Mouse (Mus musculus) hindbrain, postnatal 0 days (tissue): ENCODE results near the gene Ankrd26. TPM values are rescaled to one million over a fixed set of nuclear protein-coding genes. Genes with fewer than 3 reads are reported as not detected.
A peak's percentile ranks its signal among the peaks of the same experiment; 100 is the strongest.

Experiments
- ATAC-seq: fragments of 200-750 bp; cut with Nextera tagmentation; 2 replicates; pipeline ENCODE4 v1.8.0; 2017; ENCODE audit warnings: mild to moderate bottlenecking, moderate TSS enrichment, moderate library complexity
- DNase-seq: peaks from one replicate; pipeline ENCODE4 v3.0.0-alpha.2; 2015; ENCODE audit warnings: low spot score
- H3K27ac ChIP-seq: fragments of 300-500 bp; sonication (generic); 2 replicates; pipeline ENCODE4 v1.5.1; 2014; ENCODE audit warnings: mild to moderate bottlenecking
- H3K27me3 ChIP-seq: fragments of 300-500 bp; sonication (generic); 2 replicates; pipeline ENCODE4 v1.6.1; 2014; ENCODE audit warnings: low read length, mixed read lengths; ENCODE audit not compliant: insufficient read depth
- H3K36me3 ChIP-seq: fragments of 300-500 bp; sonication (generic); 2 replicates; pipeline ENCODE4 v1.6.1; 2014; ENCODE audit warnings: low read length, mixed read lengths; ENCODE audit not compliant: insufficient read depth
- H3K4me1 ChIP-seq: fragments of 300-500 bp; sonication (generic); 2 replicates; pipeline ENCODE4 v1.6.1; 2014; ENCODE audit warnings: antibody characterized with exemption, low read length, mixed read lengths; ENCODE audit not compliant: insufficient read depth
- H3K4me2 ChIP-seq: fragments of 300-500 bp; sonication (generic); 2 replicates; pipeline ENCODE4 v1.6.1; 2014; ENCODE audit warnings: low read depth, mild to moderate bottlenecking, low read length, moderate library complexity, mixed read lengths
- H3K4me3 ChIP-seq: fragments of 300-500 bp; sonication (generic); 2 replicates; pipeline ENCODE4 v1.5.1; 2014; ENCODE audit warnings: low read length
- H3K9ac ChIP-seq: fragments of 300-500 bp; sonication (generic); replicated peaks from 2 replicates; pipeline ENCODE4 v1.6.1; 2014; ENCODE audit warnings: mild to moderate bottlenecking, low read length, moderate library complexity, mixed read lengths
- H3K9me3 ChIP-seq: fragments of 300-500 bp; sonication (generic); 2 replicates; pipeline ENCODE4 v1.6.1; 2016; ENCODE audit warnings: low read length, mixed read lengths
- CTCF ChIP-seq: IDR thresholded peaks from 2 replicates; pipeline ENCODE4 v1.5.1; 2016; ENCODE audit warnings: antibody characterized with exemption, control low read depth, low read depth
- WGBS: fragments of 180-500 bp; shearing (Covaris S2); extraction: QIAGEN DNeasy Blood & Tissue Kit; methylation state at CpG from one replicate; pipeline ENCODE4 v1.1.7; 2014; 5-methylcytosine and 5-hydroxymethylcytosine counted together
- polyA plus RNA-seq: library from polyadenylated mRNA; unstranded; fragments of >200 nt; fragmentation: Nextera tagmentation; extraction: Ambion mirVana; gene quantifications from 2 replicates; pipeline ENCODE4 v1.2.1, GENCODE M21; 2015
- total RNA-seq: library from RNA; depleted of rRNA; stranded (reverse); fragments of >200 nt; gene quantifications from 2 replicates; pipeline ENCODE4 v1.2.3, GENCODE M21; 2014; rRNA removed

Ankrd26 gene
- total and polyA plus RNA-seq, 2 experiments from 2014 or later, result 5.5 to 12.5 TPM

DNA sequence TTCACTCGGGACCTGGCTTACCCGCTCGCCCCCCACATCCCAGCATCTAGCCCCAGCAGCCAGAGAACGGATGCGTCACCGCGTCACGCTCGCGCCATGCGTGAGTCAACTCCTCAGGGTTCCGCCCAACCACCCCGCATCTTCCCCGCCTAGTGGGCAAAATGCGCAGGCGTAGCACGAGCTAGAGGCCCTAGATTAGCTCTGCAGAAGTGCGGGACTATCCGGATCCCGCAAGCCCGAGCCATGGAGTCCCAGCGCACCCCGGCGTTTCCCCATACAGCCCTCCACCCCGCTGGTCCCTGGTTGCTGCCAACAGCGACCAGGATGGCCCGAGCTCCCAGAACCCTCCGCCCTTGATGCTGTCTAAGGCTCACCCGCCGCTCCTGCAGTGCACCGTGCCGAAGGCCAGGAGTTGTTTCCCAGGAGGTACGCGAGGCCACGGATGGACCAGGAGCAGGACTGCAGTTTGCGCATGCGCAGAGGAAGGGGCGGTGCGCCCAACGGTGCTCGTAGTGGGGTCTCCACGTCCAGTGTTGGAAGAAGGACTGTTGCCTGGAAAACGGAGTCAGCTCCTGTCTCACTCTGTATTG is 106.9 kb downstream of the Ankrd26 start, which contains the start of gene Zfp248:
TSS of gene Zfp248 (minus strand) at position 487 of the 590 bp plus-strand sequence.
- peak within 1 kb of the TSS; percentile 78 for H3K4me3 ChIP-seq
- TF ChIP-seq CTCF, result peak; percentile 82
- H3K27me3 ChIP-seq, result no peaks in the 10 kb centered on the region
- ATAC-seq (peak; percentile 99), DNase-seq (peak; percentile 96)
- 0 out of 2 replicates have a peak, but pooled peaks cover 2% of the 10 kb centered on the region for H3K4me1 ChIP-seq
- under 1% methylated on average over 40 of the region's 43 CpGs for WGBS
- H3K9ac ChIP-seq, result peak within 1 kb of the TSS; percentile 92
- peak within 1 kb of the TSS; percentile 79 for H3K4me2 ChIP-seq
- no peaks in the 10 kb centered on the region for H3K36me3 ChIP-seq
- H3K27ac ChIP-seq, result peak within 1 kb of the TSS; percentile 98
- no peaks in the 10 kb centered on the region for H3K9me3 ChIP-seq

- peak overlapping the region; percentile 98 for H3K27ac ChIP-seq
- no peaks in the 10 kb centered on the region for H3K36me3 ChIP-seq
- TF ChIP-seq CTCF, result no peak
- no peak for DNase-seq
- peak overlapping the region; percentile 79 for H3K4me2 ChIP-seq
- no peaks in the 10 kb centered on the region for H3K27me3 ChIP-seq
- peak; percentile 4; the same call in 1 of the 2 replicates for ATAC-seq
- H3K9ac ChIP-seq, result peak overlapping the region; percentile 92
- H3K4me1 ChIP-seq, result 0 out of 2 replicates have a peak, but pooled peaks cover 2% of the 10 kb centered on the region
- 38% methylated on average over 8 of the region's 8 CpGs for WGBS
- peak overlapping the region; percentile 78 for H3K4me3 ChIP-seq
- no peaks in the 10 kb centered on the region for H3K9me3 ChIP-seq
Measured at GRCm38 (mm10) chr6:118454452-118454851, 107.6 kb downstream of the Ankrd26 start.

Other genes starting within 250 kb of the Ankrd26 start
- 11.4 and 16.8 TPM in 2 replicates for gene Bms1, start 142.8 kb downstream of the Ankrd26 start, total RNA-seq
- 12.6 and 13.7 TPM in 2 replicates for gene Bms1, start 142.8 kb downstream of the Ankrd26 start, polyA plus RNA-seq
- gene Zfp248, start 106.7 kb downstream of the Ankrd26 start, total RNA-seq, result 7.4 and 8.2 TPM in 2 replicates
- 9.9 and 10.8 TPM in 2 replicates for gene Zfp248, start 106.7 kb downstream of the Ankrd26 start, polyA plus RNA-seq
- 15.5 and 16.7 TPM in 2 replicates for gene Zfp9, start 82.9 kb downstream of the Ankrd26 start, total RNA-seq
- gene Zfp9, start 82.9 kb downstream of the Ankrd26 start, polyA plus RNA-seq, result 7.8 and 8.5 TPM in 2 replicates